Mouse (Mus musculus) cortical plate, adult 2 months (tissue): Measurements from ENCODE around the gene Sptbn4.

Experiments
- CTCF ChIP-seq: fragments of 200-500 bp; IDR thresholded peaks from 2 replicates; pipeline ENCODE4 v1.5.1; 2011; ENCODE audit warnings: mild to moderate bottlenecking, control low read depth, low read length; ENCODE audit not compliant: insufficient read depth; ENCODE audit errors: extremely low read depth
- POLR2A ChIP-seq: fragments of 200-500 bp; IDR thresholded peaks from 2 replicates; pipeline ENCODE4 v1.6.1; 2011; ENCODE audit warnings: mild to moderate bottlenecking, low read length, control low read depth; ENCODE audit not compliant: insufficient read depth; ENCODE audit errors: extremely low read depth

GRCm38 (mm10) chr7:27397048-27397949 is 50.2 kb downstream of the Sptbn4 start:
- TF ChIP-seq POLR2A, result 0 out of 2 replicates have a peak, but pooled peaks have one; percentile 13
- peak; percentile 71 for TF ChIP-seq CTCF
